Mouse (Mus musculus) mouse trophoblast stem cell (cell line): ENCODE results near the gene Tbx10.
"Not testable (repeated sequence)": the region's sequence is repeated elsewhere in the genome, so short reads cannot be mapped to it uniquely, and the experiment has no call there.

Experiments
- in situ Hi-C, 2 experiments: fragments of 300-500 bp; cut with MseI, MboI; formaldehyde crosslinking; loops; 2 replicates in 1 of 2; 3 replicates in 1 of 2; pipeline ENCODE4 v1.15.1; 2025

The Tbx10 gene

DNA sequence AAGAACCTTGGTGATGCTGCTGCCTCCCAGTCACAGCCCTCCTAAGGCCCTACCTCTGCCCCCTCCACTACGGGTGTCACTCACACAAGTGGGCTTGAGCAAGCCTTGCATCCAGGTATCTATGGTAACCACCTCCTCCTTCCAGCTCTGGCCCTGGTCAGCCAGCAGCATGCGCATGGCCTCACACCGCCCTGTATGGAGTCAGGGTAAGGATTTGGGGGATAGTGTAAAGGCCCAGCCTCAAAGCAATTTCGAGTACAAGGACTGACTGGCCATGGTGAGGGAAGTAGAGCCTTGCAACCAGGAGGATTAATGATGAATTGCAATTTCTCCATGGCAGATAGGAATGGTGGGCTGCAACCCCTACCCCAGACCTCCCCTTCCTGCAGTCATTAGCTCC, 48.9 kb downstream of the Tbx10 start:
- in situ Hi-C loops = not testable (repeated sequence)

DNA sequence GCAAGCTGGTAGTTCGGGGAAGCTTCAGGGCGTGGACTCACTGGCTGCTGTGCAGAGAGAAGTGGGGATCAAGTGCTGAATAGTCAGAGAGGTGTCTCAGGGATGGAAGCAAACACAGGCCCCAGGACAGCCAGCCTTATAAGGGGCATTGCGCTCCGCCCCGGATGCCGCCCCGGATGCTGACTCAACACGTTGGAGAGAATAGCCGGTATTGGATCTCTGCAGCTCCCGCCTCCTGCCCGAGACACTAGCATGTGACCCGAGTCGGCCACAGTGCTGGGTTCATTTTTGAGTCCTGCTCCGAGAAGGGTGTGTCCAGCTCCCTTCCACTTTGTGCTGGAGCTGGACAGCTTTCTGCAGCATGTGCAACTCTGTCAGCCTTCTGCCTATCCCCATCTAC, 49.6 kb downstream of the Tbx10 start:
- in situ Hi-C loops = no loop called here

DNA sequence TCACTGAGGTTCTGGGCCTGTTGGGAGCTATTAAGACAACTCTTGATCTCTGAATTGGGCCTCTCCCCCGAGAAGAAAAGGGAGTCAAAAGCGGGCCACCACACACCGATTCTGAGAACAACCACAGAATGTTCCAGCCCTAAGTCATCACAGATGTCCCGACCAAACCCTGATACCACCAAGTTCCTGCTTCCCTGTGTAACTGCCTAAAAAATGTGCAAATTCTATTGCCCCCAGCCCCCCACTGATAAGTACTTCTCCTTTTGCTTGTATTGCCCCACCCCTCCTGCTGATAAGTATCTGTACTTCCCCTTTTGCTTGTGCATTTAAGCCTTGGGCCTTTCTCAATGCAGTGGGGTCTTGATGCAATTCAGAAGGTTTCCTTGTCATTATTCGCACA, 51.6 kb downstream of the Tbx10 start:
- in situ Hi-C loops = not testable (repeated sequence)

DNA sequence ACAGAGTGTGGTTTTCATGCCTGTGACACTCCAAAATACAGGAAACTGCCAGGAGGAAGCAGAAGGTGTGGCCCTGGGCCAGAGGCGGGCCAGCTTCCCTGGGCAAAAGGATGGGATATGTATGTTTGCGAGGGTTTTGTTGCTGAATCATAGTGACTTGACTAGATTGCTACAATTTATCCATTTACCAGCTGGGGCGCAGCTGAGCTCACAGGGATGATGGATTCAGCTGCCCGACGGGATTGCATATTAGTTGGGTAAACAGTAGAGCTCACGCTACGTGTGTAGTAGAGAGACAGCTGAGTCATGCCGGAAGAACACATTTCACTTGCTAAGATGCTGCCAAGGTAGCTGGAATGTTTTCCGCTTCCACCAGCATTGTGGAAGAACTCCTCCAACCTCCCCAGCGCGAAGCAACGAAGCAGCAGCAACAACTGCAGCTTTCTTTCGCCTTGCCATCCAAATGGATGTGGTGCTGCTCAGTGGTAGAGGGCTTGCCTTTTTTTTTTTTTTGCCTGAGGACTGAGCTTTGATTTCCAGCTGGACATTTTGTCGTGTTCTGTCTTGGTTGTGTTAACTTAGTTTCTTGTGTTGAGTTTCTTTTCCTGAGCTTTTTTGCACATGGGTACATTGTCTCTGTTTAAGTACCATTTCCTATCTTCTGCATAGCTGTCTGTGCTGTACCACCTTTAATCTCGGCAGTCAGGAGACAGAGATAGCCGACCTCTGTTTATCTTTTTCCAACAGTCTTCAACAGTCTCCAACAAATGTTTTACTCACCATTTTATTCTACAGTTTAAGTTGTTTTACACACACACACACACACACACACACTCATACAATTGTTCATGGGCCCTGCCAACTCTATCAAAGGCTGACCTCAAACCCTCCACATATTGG, 53.7 kb downstream of the Tbx10 start, which contains the start of gene Gstp2:
TSS of gene Gstp2 (minus strand) at position 58 of the 900 bp plus-strand sequence.
- in situ Hi-C loops = no loop called here

DNA sequence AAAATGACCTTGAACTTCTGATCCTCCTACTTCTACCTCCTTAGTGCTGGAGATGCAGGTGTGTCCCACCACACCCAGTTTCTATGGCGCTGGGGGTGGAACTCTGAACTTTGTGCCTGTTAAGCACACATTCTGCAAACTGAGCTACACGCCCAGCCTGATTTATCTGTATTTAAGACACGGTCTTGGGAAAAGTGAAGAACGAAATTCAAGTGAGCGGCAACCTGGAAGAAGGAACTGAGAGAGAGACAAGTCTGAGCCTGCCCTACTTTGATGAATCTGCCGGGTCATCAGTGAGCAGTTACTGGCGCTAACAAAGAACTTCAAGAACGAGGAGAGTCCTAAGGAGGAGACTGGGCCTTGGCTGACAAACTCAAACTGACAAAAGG, 54.3 kb downstream of the Tbx10 start:
- in situ Hi-C loops = no loop called here

DNA sequence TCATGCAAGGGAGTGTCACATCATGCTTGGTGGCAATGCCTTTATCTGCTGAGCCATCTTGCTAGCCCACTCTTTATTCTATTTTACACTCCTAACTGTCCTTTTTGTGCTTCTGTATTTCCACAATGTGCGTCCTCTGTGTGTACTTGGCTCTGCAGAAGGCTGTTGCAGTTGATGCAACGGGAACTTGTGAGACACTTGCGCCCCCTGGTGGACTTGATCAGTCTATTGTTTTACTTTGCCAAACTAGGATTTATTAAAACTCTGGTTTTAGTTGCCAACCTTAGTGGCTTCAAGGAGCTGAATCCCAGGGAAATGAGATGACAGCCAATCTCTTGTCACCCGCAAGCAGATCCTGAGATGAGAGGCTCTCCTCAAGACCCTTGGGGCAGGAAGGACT, 55.3 kb downstream of the Tbx10 start:
- in situ Hi-C loops = no loop called here

DNA sequence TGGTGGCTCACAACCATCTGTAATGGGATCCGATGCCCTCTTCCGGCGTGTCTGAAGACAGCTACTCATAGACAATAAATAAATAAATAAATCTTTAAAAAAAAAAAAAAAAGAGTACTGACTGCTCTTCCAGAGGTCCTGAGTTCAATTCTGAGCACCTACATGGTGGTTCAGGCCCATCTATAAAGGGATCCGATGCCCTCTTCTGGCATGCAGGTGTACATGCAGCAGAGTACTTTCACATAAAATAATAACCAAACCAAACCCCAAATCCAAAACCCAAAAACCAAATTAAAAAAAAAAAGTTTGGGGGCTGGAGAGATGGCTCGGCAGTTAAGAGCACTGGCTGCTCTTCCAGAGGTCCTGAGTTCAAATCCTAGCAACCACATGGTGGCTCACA, 56.5 kb downstream of the Tbx10 start:
- in situ Hi-C loops = not testable (repeated sequence)
